Mouse (Mus musculus): Measurements from ENCODE around the gene Idh3b.

Idh3b gene

GRCm38 (mm10) chr2:130265520-130265919, 18.8 kb downstream of the Idh3b start:
- DNase-seq (ENCODE audit: low spot score in 2 of 2) = no peak

GRCm38 (mm10) chr2:130262398-130262797, 21.9 kb downstream of the Idh3b start:
- no peak for DNase-seq (ENCODE audit: low spot score in 2 of 2)

GRCm38 (mm10) chr2:130261914-130262313, 22.4 kb downstream of the Idh3b start:
- no peak for DNase-seq (ENCODE audit: low spot score in 2 of 2)

- no peak for DNase-seq (ENCODE audit: low spot score in 2 of 2)
These were observed 23.5 kb downstream of the Idh3b start for GRCm38 (mm10) chr2:130260822-130261221.

GRCm38 (mm10) chr2:130256762-130257161, 27.6 kb downstream of the Idh3b start:
- no peak for DNase-seq (ENCODE audit: low spot score in 2 of 2)

GRCm38 (mm10) chr2:130248226-130248625, 36.1 kb downstream of the Idh3b start:
- DNase-seq (ENCODE audit: low spot score in 2 of 2) = no peak

- DNase-seq (ENCODE audit: low spot score in 2 of 2) = peak in 1 of 2 experiments; percentile 35
These were observed 37.4 kb downstream of the Idh3b start for GRCm38 (mm10) chr2:130246912-130247311.

Data from thymus, postnatal 10 days (tissue).